Mouse (Mus musculus): ENCODE results near the gene Cyp4f17.
"Not testable (repeated sequence)": the region's sequence is repeated elsewhere in the genome, so short reads cannot be mapped to it uniquely, and the experiment has no call there.

The Cyp4f17 gene

GRCm38 (mm10) chr17:32528408-32529337, 22.8 kb downstream of the Cyp4f17 start:
- DNase-seq, result peak; percentile 88 to 90

GRCm38 (mm10) chr17:32532356-32532755, 26.5 kb downstream of the Cyp4f17 start:
- DNase-seq, result not testable (repeated sequence)

GRCm38 (mm10) chr17:32534068-32534467, 28.2 kb downstream of the Cyp4f17 start:
- DNase-seq, result no peak

- DNase-seq, result peak; percentile 94 to 95
Measured at GRCm38 (mm10) chr17:32536051-32536866, 30.4 kb downstream of the Cyp4f17 start, which contains the start of gene Cyp4f16. Gene Cyp4f16, plus strand, starts transcription at chr17:32536558.

DNA sequence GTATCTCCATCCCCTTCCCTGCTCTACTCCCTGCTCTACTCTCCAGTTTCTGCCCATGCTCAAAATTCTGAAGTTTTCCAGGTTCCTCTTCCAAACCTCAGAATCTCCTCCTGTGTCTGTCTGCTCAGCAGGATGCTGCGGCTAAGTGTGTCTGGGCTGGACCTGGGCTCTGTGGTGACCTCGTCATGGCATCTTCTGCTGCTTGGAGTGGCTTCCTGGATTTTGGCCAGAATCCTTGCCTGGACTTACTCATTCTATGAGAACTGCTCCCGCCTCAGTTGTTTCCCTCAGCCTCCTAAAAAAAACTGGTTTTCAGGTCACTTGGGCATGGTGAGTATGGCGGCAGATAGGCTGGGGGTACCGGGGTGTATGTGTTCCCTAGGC, 31.0 kb downstream of the Cyp4f17 start:
- peak; percentile 35 to 39 for DNase-seq

DNA sequence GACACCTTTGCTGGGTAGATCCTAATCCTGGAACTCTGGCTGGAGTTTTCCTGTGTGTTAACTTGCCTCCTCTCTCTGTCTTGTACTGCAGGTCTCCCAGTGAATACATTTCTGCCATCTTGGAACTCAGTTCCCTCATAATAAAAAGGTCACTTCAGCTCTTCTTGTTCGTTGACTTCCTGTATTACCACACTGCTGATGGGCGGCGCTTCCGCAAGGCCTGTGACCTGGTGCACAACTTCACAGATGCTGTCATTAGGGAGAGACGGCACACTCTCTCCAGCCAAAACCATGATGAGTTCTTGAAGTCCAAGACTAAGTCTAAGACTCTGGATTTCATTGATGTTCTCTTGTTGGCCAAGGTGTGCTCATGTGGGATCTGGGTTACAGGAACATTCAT, 38.9 kb downstream of the Cyp4f17 start:
- not testable (repeated sequence) for DNase-seq

- DNase-seq, result not testable (repeated sequence)
Measured at GRCm38 (mm10) chr17:32550377-32550776, 44.5 kb downstream of the Cyp4f17 start.

DNA sequence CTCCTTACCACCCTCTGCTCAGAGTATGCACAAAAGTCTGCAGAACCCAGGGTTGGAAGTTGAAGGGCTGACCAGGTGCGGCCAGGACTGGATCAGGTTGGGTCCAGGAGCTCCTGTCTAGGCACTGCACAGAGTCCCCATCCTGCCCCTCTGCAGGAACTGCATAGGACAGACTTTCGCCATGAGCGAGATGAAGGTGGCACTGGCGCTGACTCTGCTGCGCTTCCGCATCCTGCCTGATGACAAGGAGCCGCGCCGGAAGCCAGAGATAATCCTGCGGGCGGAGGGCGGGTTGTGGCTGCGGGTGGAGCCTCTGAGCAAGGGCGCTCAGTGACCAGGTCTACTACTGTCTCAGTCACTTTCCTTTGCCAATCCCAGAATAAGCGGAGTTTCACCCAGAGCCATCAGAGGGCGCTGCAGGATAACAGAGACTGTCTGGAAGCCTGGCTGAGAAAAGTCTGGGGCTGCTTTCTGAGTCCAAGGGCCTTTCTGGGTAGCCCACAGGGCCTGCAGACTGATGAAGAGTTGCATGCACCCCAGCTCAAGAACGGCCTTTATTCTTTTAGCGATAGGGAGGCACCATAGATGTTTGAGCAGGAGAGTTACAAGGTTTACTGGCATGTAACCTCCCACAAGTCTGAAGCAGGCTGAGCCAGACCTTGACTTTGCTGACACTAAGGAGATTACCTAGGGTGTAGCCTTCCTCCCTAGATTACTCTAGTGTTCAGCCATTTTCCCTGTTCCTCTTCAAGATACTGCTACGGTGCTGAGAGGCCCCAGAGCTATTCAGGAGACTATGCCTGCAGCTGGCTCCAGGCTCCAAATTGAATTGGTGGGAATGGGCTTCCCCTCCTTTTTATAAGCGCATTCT, 45.3 kb downstream of the Cyp4f17 start:
- peak; percentile 75 to 79 for DNase-seq

- DNase-seq, result not testable (repeated sequence)
Measured at GRCm38 (mm10) chr17:32553016-32553415, 47.2 kb downstream of the Cyp4f17 start.

GRCm38 (mm10) chr17:32554368-32554767, 48.5 kb downstream of the Cyp4f17 start:
- DNase-seq, result not testable (repeated sequence)

DNA sequence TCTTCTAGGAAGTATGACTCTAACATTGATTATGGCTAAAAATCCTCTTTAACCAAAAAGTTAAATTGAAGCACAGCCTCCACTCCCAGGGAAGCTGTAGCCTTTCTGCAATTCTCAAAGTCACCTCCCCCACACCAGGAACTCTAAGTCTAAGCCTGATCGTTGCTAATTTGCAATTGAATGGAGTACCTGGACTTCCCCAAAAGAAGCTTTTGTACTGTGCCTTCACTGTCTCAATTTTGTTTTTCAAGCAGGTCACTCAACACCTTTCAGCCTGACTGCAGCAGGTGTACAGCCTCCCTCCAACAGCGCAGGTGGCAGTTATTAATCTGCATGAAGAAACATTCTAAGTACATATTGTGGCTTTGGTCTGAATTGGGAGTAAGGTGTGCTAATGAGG, 57.5 kb downstream of the Cyp4f17 start:
- DNase-seq, result not testable (repeated sequence)

- not testable (repeated sequence) for DNase-seq
Measured at GRCm38 (mm10) chr17:32573286-32573685, 67.4 kb downstream of the Cyp4f17 start.

- no peak for DNase-seq
Measured at GRCm38 (mm10) chr17:32577496-32578186, 71.8 kb downstream of the Cyp4f17 start.
